Mouse (Mus musculus): Measurements from ENCODE around the gene E4f1.

Gene E4f1

DNA sequence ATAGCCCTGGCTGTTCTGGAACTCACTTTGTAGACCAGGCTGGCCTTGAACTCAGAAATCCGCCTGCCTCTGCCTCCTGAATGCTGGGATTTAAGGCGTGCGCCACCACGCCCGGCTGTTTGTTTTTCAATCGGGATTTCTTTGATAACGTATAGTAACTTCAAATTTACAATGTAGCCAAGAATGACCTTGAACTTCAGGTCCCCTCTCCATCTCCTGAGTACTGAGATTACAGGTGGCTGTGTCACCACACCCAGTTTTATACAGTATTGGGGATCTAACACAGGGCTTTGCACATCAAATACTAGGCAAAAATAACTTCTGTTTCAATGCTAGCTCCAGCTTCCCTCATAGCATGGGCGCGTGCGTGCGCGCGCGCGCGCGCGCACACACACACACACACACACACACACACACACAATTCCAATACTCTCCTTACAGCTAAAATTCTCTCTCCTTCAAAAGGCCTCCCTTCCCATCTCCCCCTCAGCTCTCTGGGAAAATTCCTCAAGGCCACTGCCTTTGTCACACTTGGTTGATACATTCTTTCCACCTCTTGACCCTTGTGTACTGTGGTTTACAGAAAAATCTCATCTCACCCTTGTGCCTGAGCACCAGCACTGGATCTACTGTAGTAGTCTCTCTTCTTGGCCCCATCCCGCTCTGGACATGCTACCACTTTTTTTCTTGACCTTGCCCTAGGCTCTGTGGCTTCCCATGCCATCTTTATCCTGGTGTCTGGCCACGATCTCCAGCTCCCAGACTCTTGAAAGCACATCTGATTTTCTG is 11.1 kb upstream of the E4f1 start:
- no peak for DNase-seq (ENCODE audit: low spot score)

DNA sequence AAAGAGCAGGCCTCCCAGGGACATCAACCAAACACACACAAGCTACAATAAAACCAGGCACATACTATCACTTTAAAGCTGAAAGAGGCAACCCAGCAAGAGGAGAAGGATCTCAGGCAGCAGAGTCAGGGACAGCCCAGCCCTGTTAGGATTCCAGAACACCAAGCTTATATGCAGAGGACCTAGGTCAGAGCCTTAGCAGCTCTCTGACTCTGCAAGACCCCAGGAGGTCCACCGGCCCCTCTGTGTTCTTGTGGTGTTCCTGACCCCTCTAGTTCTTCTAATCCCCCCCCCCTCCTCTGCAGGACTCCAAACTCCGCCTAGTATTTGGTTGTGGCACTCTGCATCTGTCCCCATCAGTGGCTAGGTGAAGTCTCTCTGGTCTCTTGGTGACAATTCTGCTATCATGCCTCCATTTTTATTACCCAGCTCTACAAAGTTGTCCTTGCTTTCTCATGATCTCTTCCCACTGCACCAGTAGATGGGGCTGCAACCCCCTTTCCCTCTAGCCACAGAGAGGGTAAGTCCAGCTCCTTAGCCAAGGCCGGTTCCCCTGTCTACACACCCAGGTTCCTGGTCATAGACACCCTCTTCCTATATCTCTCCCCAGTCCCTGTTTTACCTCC is 10.2 kb upstream of the E4f1 start:
- DNase-seq (ENCODE audit: low spot score): no peak

DNA sequence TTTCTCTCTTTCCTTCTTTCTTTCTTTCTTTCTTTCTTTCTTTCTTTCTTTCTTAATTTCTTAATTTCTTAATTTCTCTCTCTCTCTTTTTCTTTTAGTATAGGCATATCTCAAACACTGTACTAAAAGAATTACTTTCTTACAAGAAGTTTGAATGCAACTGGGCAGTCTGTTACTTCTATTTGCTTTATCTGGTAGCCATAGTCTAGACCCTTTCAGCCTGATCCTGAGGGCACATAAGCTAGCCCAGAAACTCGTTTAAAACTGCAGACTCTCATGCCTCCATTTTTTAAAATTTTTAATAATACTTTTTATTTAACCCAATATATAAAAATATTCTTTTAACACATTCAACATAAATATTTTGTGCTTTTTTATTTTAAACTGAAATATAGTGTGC is 9.3 kb upstream of the E4f1 start:
- DNase-seq (ENCODE audit: low spot score): no peak

DNA sequence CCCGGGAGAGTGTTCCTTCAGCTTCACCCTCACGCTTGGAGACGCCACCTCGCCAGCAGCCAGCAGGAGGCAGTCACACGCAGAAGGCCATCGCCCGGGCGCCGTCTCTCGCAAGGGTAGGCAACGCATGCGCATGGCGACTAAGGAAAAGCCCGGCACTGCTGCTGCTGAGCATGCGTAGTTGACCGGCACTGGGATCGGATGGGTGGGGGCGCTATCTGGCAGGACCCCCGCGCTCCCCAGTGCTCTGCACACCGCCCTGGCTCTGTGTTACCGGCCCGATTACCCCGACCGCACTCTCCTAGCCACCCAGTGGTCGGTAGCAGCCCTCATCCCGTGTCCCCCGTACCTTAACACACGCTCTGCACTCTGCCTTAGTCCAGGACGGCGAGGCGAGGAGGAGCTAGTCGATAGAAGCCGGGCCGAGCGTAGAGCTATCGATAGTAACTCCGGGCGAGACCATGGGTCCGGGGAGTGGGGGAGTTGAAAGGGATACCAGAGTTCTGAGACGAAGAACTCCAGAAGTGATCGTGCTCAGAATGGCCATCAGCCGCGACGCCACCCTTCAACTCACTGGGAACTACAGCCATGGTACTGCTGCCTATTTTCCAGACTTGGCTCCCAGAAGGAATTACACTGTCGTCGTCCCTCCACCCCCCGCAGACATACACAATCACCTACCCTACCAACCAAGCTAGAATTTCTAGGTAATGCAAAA is 8.7 kb upstream of the E4f1 start, which contains the start of gene Mlst8:
Mlst8 (minus strand) TSS at position 416 of the 718 bp plus-strand sequence.
- peak; percentile 95 for DNase-seq (ENCODE audit: low spot score)

DNA sequence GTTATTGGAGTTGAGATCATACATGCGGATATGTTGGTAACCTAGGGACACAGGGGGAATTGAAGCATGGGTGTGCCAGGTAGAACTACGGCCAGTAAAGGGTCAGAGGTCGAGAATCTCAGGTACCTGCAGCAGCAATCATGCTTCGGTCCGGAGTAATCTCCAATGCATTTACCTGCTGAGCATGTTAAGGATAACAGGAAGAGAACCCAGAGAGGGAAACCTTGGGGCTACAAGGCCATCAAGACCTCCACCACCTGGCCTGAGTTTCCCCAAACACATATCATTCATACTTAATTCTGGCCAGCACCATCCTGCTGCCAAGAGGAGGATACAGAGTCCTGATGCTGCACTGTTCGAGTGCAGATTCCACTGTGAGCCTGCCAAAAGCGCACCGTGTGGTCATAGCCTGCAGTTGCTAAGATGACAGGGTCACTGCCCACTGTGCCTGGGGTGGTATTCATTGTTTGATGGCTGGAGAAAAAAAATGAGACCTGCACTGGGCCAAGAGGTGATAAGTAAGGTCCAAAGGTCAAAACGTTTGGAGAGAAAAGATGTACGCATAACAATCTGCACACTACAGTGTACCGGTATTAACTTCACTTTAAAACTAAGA is 8.0 kb upstream of the E4f1 start:
- no peak for DNase-seq (ENCODE audit: low spot score)

DNA sequence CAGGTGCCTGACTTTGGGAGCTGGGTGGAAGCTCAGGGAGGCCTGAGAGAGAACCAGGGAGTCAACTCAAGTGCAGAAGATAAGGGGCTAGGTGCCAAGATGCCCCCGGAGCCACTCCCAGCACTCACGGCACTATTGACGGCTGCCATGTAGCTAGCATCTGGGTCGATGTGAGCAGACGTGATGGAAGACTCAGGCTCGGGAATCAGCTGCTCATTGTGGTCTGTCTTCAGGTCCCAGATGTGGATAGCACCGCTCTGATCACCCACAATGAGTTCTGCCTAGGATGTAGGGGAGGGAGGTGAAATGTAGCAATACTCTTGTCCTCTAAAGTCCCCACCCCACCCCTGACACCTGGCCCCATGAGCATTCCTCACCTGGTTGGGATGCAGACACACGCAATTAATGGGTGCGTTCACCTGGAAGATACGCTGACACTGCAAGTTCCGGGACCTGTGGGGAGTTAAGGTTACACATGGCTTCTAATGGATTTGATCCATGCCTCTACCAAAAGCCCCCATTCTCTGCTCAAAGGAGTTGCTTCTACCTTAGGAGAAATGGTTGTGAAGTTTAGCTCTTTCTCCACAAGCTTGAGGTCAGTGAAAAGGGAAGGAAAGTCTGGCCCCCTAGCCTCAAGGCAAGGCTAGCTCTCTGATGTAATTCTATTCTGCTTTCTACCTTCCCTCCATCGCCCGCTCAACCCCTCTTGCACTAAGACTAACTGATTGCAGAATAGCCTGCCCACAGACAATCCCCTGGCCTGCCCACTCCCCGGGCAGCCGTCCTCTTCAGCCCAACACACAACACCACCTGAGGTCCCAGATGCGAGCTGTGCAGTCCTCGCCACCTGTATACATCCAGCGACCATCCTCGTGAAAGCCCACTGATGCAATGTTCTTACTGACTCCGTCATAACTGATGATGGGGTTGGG is 7.2 kb upstream of the E4f1 start:
- DNase-seq (ENCODE audit: low spot score): no peak

DNA sequence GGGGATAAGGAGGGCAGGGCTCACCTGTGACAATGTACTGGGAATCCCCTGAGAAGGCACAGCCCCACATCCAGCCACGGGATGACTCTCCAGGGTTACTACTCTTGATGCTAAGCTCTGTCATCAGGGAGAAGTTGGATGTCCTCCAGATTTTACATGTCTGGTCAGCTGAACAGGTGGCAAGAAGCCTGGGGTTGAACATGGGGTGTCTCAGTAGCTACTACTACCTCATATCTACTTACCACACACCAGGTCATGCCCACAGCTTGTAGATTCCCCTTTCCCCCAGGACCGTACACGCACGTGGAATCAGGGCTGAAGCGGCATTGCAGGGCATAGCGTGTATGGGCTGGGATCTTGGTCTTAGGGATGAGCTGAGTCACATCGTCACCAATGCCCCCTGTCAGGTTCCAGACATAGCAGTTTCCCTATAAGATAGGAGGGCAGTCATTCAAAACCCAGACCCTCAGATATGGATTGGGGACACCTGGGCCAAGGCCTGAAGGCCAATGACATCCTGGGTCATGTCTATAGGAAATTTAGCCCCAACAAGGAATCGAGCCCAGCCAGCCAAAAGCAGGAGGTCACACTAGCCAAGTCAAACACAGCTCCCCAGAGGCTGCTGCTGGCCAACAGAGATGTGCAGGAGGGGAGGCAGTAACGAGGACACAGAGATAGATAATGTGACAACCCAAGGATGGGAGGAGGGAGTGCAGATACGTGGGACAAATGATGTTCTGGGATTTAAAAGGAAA is 6.1 kb upstream of the E4f1 start:
- DNase-seq (ENCODE audit: low spot score): no peak

DNA sequence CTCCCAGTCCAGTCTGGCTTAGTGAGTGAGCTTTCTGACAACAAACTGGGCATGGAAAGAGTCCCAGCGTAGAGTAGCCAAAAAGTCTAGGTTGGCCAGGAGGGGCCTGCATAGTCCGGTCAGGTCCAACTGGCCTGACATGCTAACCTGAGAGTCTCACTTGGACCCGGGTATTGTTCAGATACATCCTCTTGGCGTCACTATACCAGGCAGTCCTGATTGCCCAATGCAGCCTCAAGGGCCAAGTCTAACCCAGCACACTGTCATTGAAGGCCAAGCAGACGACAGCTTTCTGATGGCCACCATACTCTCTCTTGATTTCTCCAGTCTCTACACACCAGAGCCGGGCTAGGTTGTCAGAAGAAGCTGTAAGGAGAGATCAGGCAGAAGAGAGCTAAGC is 5.5 kb upstream of the E4f1 start:
- DNase-seq (ENCODE audit: low spot score): no peak

DNA sequence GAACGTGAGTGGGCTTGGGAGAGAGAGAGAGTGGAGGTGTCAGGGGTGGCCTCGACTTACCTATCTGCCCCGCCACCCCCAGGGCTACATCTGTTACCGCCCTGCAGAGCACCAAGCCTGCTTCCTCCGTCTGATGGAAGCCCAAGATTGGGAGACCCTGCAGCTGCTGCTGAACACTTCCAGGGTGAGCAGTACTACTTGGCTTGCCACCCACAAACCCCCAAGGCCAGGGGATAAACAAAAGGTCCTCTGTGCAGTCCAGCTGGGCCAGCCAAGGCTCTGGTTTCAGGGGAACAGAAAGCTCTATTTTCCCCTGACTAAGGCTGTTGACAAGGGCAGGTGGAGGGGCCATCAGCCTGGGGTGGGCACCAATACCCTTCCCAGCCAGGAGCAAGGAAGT is 4.4 kb upstream of the E4f1 start:
- DNase-seq (ENCODE audit: low spot score): no peak

DNA sequence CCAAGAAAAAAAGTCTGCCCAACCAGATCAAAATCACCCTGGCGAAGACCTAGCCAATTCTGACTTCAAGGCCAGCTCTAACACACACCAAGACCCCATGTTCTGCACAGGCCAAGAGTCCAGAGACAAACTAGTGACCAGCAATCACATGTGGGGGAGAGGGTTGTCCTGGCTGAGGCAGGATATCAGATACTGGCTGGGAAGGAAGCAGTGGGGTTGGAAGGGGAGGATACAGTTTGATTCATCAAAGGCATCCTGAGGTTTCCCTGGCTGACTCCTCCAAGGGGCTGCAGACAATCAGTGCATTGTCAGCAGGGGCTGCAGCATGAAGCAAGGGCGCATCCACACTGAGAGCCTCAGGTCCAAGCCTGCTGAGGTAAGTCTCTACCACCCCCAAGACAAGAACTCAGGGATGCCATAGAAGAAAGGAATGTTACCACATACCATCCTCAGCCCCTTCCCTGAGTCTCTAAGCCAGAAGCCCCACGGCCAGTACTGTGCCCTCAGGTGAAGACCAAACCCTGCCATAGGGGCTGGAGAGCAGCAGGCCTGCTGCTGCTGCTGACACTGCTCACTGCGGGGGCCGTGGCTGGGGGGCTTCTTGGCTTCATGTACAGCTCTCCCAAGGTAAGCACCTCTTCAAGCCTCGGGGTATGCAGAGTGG is 3.6 kb upstream of the E4f1 start, which contains the start of gene Bricd5:
Bricd5 (plus strand) TSS at position 273 of the 664 bp plus-strand sequence.
- DNase-seq (ENCODE audit: low spot score): no peak

DNA sequence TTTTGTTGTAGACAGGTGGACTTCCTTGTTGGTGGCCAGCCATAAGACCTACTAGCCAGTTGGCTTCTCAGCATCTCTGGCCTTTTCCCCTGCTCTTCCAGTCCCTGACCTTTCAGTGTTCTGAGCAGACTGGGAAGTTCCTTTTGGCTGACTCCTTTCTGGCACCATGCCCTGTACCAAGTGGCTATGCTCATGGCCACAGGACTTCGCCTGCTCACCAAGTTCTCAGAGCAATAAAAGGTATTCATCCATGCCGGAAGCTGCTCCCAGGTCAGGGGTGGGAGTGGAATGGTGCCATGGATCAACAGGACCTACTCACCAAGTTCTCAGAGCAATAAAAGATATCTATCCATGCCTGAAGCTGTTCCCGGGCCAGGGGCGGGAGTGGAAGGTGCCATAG is 2.4 kb upstream of the E4f1 start:
- DNase-seq (ENCODE audit: low spot score): no peak

DNA sequence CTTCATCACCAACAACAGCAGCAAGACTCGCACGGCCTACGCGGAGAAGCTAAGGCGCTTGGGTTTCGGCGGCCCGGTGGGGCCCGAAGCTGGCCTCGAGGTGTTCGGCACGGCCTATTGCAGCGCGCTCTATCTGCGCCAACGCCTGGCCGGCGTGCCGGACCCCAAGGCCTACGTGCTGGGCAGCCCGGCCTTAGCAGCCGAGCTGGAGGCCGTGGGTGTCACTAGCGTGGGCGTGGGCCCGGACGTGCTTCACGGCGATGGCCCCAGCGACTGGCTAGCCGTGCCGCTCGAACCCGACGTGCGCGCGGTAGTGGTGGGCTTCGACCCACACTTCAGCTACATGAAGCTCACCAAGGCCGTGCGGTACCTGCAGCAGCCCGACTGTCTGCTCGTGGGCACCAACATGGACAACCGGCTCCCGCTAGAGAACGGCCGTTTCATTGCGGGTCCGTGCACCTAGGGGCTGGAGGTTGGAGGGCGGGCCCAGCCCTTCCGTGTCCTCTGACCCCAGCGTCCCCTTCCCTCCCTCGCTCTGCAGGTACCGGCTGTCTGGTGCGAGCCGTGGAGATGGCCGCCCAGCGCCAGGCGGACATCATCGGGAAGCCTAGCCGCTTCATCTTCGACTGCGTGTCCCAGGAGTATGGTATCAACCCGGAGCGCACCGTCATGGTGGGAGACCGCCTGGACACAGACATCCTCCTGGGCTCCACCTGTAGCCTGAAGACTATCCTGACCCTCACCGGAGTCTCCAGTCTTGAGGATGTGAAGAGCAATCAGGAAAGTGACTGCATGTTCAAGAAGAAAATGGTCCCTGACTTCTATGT is 801 bp upstream of the E4f1 start:
- no peak for DNase-seq (ENCODE audit: low spot score)

DNA sequence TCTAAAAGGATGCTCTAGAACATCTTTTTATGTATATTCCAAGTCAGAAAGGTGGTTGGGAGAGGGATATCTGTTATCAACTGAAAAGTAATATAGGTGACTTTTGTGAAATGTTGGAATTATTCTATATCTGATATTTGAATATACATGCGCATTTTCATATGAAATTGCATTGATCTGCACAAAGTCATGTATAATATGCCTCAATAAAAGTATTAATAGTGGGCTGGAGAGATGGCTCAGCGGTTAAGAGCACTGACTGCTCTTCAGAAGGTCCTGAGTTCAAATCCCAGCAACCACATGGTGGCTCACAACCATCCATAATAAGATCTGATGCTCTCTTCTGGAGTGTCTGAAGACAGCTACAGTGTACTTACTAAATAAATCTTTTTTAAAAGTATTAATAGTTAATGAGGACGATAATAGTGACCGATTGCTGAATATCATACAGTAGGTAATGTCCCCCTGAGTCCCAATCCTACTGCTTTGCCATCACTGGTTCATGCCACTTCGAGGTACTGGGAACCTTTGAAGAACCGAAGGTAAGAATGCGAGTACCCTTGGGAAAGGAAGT is 690 bp downstream of the E4f1 start:
- no peak for DNase-seq (ENCODE audit: low spot score)

DNA sequence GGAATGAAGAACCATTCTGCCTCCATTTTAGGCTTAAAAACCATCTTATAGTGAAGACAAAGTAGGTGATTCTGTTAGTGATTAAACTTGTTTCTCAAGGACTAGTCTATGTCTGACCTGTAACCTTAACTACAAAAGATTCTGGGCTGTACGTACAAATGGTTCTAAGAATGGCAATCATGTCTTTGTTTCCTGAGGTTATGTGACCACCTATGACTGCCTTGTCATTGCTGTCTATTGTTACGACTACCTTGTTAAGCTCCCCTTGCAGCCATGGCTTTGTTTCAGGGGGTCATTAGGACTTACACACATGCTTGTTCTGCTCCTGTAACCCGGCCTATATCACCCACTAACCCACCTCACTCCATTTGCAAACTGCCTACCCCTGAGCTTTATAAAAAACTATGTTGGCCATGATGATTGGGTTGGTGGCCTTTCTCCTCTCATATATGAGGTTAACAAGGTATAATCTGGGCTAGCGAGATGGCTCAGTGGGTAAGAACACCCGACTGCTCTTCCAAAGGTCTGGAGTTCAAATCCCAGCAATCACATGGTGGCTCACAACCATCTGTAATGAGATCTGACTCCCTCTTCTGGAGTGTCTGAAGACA is 1.4 kb downstream of the E4f1 start:
- DNase-seq (ENCODE audit: low spot score): no peak

DNA sequence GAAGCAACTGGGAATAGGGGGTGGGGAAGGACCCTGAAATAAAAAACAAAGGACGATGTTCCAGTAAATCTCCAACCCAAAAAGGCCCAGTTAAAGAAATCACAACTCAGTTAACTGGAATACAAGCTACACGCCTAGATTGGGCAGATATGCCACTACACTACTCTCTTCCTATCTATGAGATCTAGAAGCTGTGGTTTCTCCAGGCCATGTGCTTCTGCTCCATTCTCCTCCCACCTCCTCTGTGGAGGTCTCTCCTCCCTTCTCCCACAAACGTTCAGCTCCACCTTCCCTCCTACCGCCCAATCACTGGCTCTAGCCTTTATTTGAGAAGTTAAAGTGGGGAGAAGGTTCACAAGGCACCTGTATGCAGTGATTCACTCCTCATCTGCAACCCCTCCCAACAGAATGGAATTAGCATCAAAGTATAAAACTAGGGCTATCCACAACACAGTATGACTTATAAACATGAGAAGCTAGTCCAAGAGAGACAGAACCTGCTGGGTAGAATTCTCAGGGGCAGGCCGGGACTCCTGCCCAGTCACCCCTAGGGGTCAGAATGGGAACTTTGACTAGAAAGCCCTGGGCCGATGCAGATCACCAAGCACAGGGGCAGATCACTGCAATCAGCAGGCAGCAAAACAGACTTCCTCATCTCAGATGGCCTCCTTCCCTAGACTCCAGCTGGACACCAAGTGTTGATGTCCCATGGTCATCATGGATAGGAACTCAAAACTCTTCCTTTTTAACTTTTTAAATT is 6.6 kb downstream of the E4f1 start:
- DNase-seq (ENCODE audit: low spot score): no peak

DNA sequence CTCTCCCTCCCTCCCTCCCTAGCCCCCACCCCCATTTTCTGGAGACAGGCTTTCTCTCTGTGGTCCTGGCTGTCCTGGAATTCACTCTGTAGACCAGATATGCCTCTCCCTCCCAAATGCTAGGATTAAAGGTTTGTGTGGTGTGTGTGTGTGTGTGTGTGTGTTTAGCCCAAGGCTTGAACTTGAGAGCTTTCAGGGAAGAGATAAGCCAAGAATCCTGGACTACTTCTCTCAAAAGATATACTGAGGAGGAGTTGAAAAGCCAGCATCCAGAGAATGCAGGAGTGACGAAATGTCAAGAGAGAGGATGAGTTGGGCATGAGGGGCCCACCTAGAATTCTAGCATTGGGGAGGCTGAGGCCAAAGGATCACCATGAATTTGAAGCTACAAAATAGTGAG is 7.2 kb downstream of the E4f1 start:
- DNase-seq (ENCODE audit: low spot score): no peak

DNA sequence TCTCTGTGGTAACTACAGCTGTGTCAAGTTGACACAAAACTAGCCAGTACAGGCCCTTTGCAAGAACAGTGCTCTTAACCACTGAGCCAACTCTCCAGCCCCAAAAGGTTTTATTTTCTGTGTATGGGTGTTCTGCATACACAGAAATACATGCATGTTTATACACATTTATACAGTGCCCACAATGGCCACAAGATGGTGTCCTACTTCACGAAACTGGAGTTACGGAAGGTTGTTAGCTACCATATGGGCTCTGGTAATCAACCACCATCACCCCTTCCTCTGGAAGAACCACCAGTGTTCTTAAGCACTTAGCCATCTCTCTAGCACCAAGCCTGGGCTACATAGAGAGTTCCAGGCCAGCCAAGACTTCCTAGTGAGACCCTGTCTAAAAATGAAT is 8.5 kb downstream of the E4f1 start:
- no peak for DNase-seq (ENCODE audit: low spot score)

All from left cerebral cortex, adult 11 months (tissue).